Mouse (Mus musculus) MEL (cell line): ENCODE measurements around the gene Ggact. TPM values are rescaled to one million over a fixed set of nuclear protein-coding genes. Genes with fewer than 3 reads are reported as not detected.

Experiments
- DNase-seq: peaks from one replicate; pipeline ENCODE4 v3.0.0; 2011; ENCODE audit warnings: low read depth, low spot score
- H3K27ac ChIP-seq: 2 replicates; pipeline ENCODE4 v1.5.1; 2012; ENCODE audit warnings: low read depth, mild to moderate bottlenecking, control low read depth, low read length, moderate library complexity; ENCODE audit not compliant: control insufficient read depth
- H3K27me3 ChIP-seq, 2 experiments: fragments of 150-350 bp in 1 of 2; sonication (generic) in 1 of 2; 2 replicates each; pipeline ENCODE4 v1.6.1; 2012; ENCODE audit warnings: low read length in 2 of 2, mild to moderate bottlenecking in 2 of 2, improper control_type of control experiment in 1 of 2, moderate library complexity in 1 of 2; ENCODE audit not compliant: insufficient read depth in 2 of 2, control insufficient read depth in 1 of 2
- H3K36me3 ChIP-seq, 2 experiments: 2 replicates each; pipeline ENCODE4 v1.6.1; 2012 to 2014; ENCODE audit warnings: low read length in 2 of 2, improper control_type of control experiment in 1 of 2, inconsistent platforms in 1 of 2, mild to moderate bottlenecking in 1 of 2; ENCODE audit not compliant: insufficient read depth in 2 of 2, control insufficient read depth in 1 of 2
- H3K4me1 ChIP-seq, 2 experiments: fragments of 150-350 bp in 1 of 2; sonication (generic) in 1 of 2; 2 replicates each; pipeline ENCODE4 v1.6.1; 2012; ENCODE audit warnings: low read length in 2 of 2, improper control_type of control experiment in 1 of 2, mild to moderate bottlenecking in 1 of 2; ENCODE audit not compliant: insufficient read depth in 2 of 2, control insufficient read depth in 1 of 2
- H3K4me3 ChIP-seq, 2 experiments: fragments of 150-350 bp in 1 of 2; sonication (generic) in 1 of 2; 2 replicates each; pipeline ENCODE4 v1.5.1; 2012; ENCODE audit warnings: low read depth in 2 of 2, low read length in 2 of 2, mild to moderate bottlenecking in 2 of 2, moderate library complexity in 2 of 2, control low read depth in 1 of 2, improper control_type of control experiment in 1 of 2; ENCODE audit not compliant: control insufficient read depth in 1 of 2, insufficient read depth in 1 of 2
- H3K79me2 ChIP-seq: 2 replicates; pipeline ENCODE4 v1.6.1; 2012; ENCODE audit warnings: mild to moderate bottlenecking, low read length, moderate library complexity; ENCODE audit not compliant: control insufficient read depth, poor library complexity, insufficient read depth
- H3K9ac ChIP-seq: 2 replicates; pipeline ENCODE4 v1.6.1; 2012; ENCODE audit warnings: low read depth, mild to moderate bottlenecking, control low read depth, low read length, moderate library complexity; ENCODE audit not compliant: control insufficient read depth, poor library complexity, severe bottlenecking
- H3K9me3 ChIP-seq: fragments of 150-350 bp; sonication (generic); replicated peaks from 2 replicates; pipeline ENCODE4 v1.6.1; 2012; ENCODE audit warnings: mild to moderate bottlenecking, low read length, improper control_type of control experiment, moderate library complexity; ENCODE audit not compliant: insufficient read depth
- CHD2 ChIP-seq: IDR thresholded peaks from 2 replicates; pipeline ENCODE4 v1.6.1; 2011; ENCODE audit warnings: low read length, improper control_type of control experiment
- CTCF ChIP-seq, 3 experiments: IDR thresholded peaks in 2 of 3; conservative IDR thresholded peaks in 1 of 3; 2 replicates each; pipeline ENCODE4 v1.5.1; 2011 to 2012; ENCODE audit warnings: low read length in 3 of 3, low read depth in 2 of 3, mild to moderate bottlenecking in 2 of 3, improper control_type of control experiment in 1 of 3, inconsistent platforms in 1 of 3, mixed read lengths in 1 of 3, moderate library complexity in 1 of 3; ENCODE audit not compliant: control insufficient read depth in 1 of 3, insufficient read depth in 1 of 3, poor library complexity in 1 of 3, severe bottlenecking in 1 of 3
- ELF1 ChIP-seq: IDR thresholded peaks from 2 replicates; pipeline ENCODE4 v1.6.1; 2014; ENCODE audit warnings: low read depth, mild to moderate bottlenecking, inconsistent platforms, low read length, improper control_type of control experiment, moderate library complexity
- EP300 ChIP-seq, 2 experiments: IDR thresholded peaks; 2 replicates each; pipeline ENCODE4 v1.6.1; 2011; ENCODE audit warnings: improper control_type of control experiment in 2 of 2, low read length in 2 of 2, low read depth in 1 of 2, mild to moderate bottlenecking in 1 of 2
- GABPA ChIP-seq: IDR thresholded peaks from 2 replicates; pipeline ENCODE4 v1.6.1; 2012; ENCODE audit warnings: low read depth, mild to moderate bottlenecking, inconsistent platforms, low read length, improper control_type of control experiment, moderate library complexity
- GATA1 ChIP-seq: IDR thresholded peaks from 2 replicates; pipeline ENCODE4 v1.6.1; 2011; ENCODE audit warnings: low read depth, low read length, improper control_type of control experiment
- HCFC1 ChIP-seq: IDR thresholded peaks from 2 replicates; pipeline ENCODE4 v1.6.1; 2012; ENCODE audit warnings: low read depth, mild to moderate bottlenecking, inconsistent platforms, low read length, improper control_type of control experiment, moderate library complexity
- MAZ ChIP-seq: IDR thresholded peaks from 2 replicates; pipeline ENCODE4 v1.6.1; 2012; ENCODE audit warnings: low read depth, mild to moderate bottlenecking, inconsistent platforms, low read length, improper control_type of control experiment
- MYB ChIP-seq: IDR thresholded peaks from 2 replicates; pipeline ENCODE4 v1.6.1; 2011; ENCODE audit warnings: mild to moderate bottlenecking, low read depth, low read length, improper control_type of control experiment
- MYC ChIP-seq: IDR thresholded peaks from 2 replicates; pipeline ENCODE4 v1.6.1; 2011; ENCODE audit warnings: low read depth, mild to moderate bottlenecking, low read length, improper control_type of control experiment, moderate library complexity
- POLR2AphosphoS2 ChIP-seq: IDR thresholded peaks from 2 replicates; pipeline ENCODE4 v1.6.1; 2011; ENCODE audit warnings: low read length, improper control_type of control experiment
- RCOR1 ChIP-seq: IDR thresholded peaks from 2 replicates; pipeline ENCODE4 v1.6.1; 2012; ENCODE audit warnings: low read depth, mild to moderate bottlenecking, inconsistent platforms, low read length, improper control_type of control experiment
- SIN3A ChIP-seq: IDR thresholded peaks from 2 replicates; pipeline ENCODE4 v1.6.1; 2012; ENCODE audit warnings: low read length, improper control_type of control experiment, inconsistent platforms
- SMC3 ChIP-seq: IDR thresholded peaks from 2 replicates; pipeline ENCODE4 v1.6.1; 2011; ENCODE audit warnings: low read depth, low read length, improper control_type of control experiment
- TAL1 ChIP-seq: IDR thresholded peaks from 2 replicates; pipeline ENCODE4 v1.6.1; 2012; ENCODE audit warnings: mild to moderate bottlenecking, inconsistent platforms, low read length, moderate library complexity, mixed read lengths
- TBP ChIP-seq: IDR thresholded peaks from 2 replicates; pipeline ENCODE4 v1.8.0; 2011; ENCODE audit warnings: low read depth, low read length, improper control_type of control experiment
- UBTF ChIP-seq: IDR thresholded peaks from 2 replicates; pipeline ENCODE4 v1.6.1; 2012; ENCODE audit warnings: low read depth, mild to moderate bottlenecking, inconsistent platforms, low read length, improper control_type of control experiment, moderate library complexity, borderline replicate concordance; ENCODE audit not compliant: insufficient read depth
- USF2 ChIP-seq, 2 experiments: IDR thresholded peaks; 2 replicates each; pipeline ENCODE4 v1.6.1; 2011 to 2012; ENCODE audit warnings: improper control_type of control experiment in 2 of 2, low read length in 2 of 2, borderline replicate concordance in 1 of 2, inconsistent platforms in 1 of 2, low read depth in 1 of 2, mild to moderate bottlenecking in 1 of 2; ENCODE audit not compliant: insufficient read depth in 1 of 2
- ZMIZ1 ChIP-seq: IDR thresholded peaks from 2 replicates; pipeline ENCODE4 v1.6.1; 2012; ENCODE audit warnings: low read depth, mild to moderate bottlenecking, inconsistent platforms, low read length, improper control_type of control experiment, moderate library complexity
- polyA plus RNA-seq, 2 experiments: library from polyadenylated mRNA; stranded (reverse) in 1 of 2; unstranded in 1 of 2; fragments of >175 nt in 1 of 2; fragments of >200 nt in 1 of 2; gene quantifications; 2 replicates each; pipeline versions ENCODE4 v1.2.1 to v1.2.4; 2012; ENCODE audit warnings: low replicate concordance in 2 of 2, low read depth in 1 of 2; ENCODE audit not compliant: insufficient read length in 2 of 2, insufficient read depth in 1 of 2, missing spikeins in 1 of 2
- total RNA-seq: library from RNA; depleted of rRNA; stranded (reverse); fragments of 300-350 nt; gene quantifications from 2 replicates; pipeline ENCODE4 v1.2.3, GENCODE M21; 2012

The Ggact gene
- total and polyA plus RNA-seq, 3 experiments: 54.0 to 64.8 TPM; not detected in 1

- Histone ChIP-seq H3K4me1 (peaks cover under 1 to 3% of the 10 kb centered on the region in 2 experiments; a peak in 2 of 4 replicates), H3K36me3 (peaks cover 0 to 4% of the 10 kb centered on the region in 2 experiments; a peak in 1 of 4 replicates), H3K9me3 (no peaks in the 10 kb centered on the region), H3K9ac (no peak overlapping the region)
- TF ChIP-seq TAL1 (no peak), MYB (no peak), EP300 (IDR thresholded peaks at IDR 0.05; ENCODE audit: low read depth in 1 of 2, low read length in 2 of 2) (no peak), SIN3A (no peak), GABPA (no peak), CTCF (IDR thresholded peaks at IDR 0.05 in 2 of 3, conservative IDR thresholded peaks at IDR 0.05 in 1 of 3; ENCODE audit: control insufficient read depth in 1 of 3, insufficient read depth in 1 of 3, low read depth in 2 of 3, low read length in 3 of 3, poor library complexity in 1 of 3, severe bottlenecking in 1 of 3) (no peak), UBTF (no peak), TBP (no peak), ZMIZ1 (no peak), POLR2AphosphoS2 (no peak), CHD2 (no peak), MYC (no peak), RCOR1 (no peak), ELF1 (no peak)
- TF ChIP-seq, all 39 proteins: peak for 0
- Histone ChIP-seq H3K4me3 (no peak overlapping the region), H3K27me3 (no peaks in the 10 kb centered on the region), H3K79me2 (no peaks in the 10 kb centered on the region), H3K27ac (no peak overlapping the region)
- no peak for DNase-seq
Observed at GRCm38 (mm10) chr14:122882201-122882639, 31.3 kb downstream of the Ggact start.

- no peaks in the 10 kb centered on the region for H3K79me2 ChIP-seq
- H3K4me1 ChIP-seq: no peaks in the 10 kb centered on the region
- TF ChIP-seq SMC3 (no peak), USF2 (IDR thresholded peaks at IDR 0.05; ENCODE audit: borderline replicate concordance in 1 of 2, insufficient read depth in 1 of 2, low read depth in 1 of 2, low read length in 2 of 2) (no peak), HCFC1 (no peak), GABPA (no peak), MAZ (no peak), GATA1 (no peak), EP300 (IDR thresholded peaks at IDR 0.05; ENCODE audit: low read depth in 1 of 2, low read length in 2 of 2) (no peak)
Observed at GRCm38 (mm10) chr14:122881699-122882098, 31.9 kb downstream of the Ggact start.

More at GRCm38 (mm10) chr14:122881699-122882098, 31.9 kb downstream of the Ggact start:
- H3K9me3 ChIP-seq: no peaks in the 10 kb centered on the region
- H3K36me3 ChIP-seq: no peaks in the 10 kb centered on the region
- H3K9ac ChIP-seq: no peak overlapping the region
- H3K4me3 ChIP-seq: no peak overlapping the region
- H3K27ac ChIP-seq: no peak overlapping the region
- no peaks in the 10 kb centered on the region for H3K27me3 ChIP-seq
- DNase-seq: no peak
